Mouse (Mus musculus) gastrocnemius, postnatal 4 days (tissue): Measurements from ENCODE around the gene Eml4. TPM values are rescaled to one million over a fixed set of nuclear protein-coding genes. Genes with fewer than 3 reads are reported as not detected.
A peak's percentile ranks its signal among the peaks of the same experiment; 100 is the strongest.

Experiments
- DNase-seq, 2 experiments: peaks; one replicate each; pipeline ENCODE4 v3.0.0; 2021 to 2022; ENCODE audit warnings: low spot score in 2 of 2, mixed read lengths in 2 of 2
- total RNA-seq, 2 experiments: library from RNA; stranded (reverse); gene quantifications; 2 replicates each; pipeline ENCODE4 v1.2.3; 2021

The Eml4 gene
- total RNA-seq, 2 experiments from 2014 or later, result 11.6 to 13.6 TPM

- DNase-seq, result no peak
Measured at GRCm38 (mm10) chr17:83483784-83484183, 133.1 kb downstream of the Eml4 start.

DNA sequence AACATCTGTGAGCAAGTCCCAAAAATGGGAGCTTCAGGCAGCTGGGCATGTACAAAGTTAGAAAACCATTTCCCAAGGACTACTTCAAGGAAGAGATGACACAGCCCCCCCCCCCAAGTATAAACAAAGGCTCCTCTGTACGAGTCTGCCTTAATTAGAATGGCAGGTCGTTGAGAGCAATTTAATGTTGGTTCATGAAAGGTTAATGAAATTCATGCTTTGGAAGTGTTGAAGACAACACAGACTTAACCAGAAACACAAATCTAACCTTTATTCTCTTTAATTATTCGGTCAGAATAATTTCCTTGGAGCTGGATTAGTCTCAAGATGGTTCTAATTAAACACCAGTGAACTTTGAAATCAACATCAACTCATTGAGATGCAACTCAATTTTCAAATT is 137.0 kb downstream of the Eml4 start:
- no peak for DNase-seq

DNA sequence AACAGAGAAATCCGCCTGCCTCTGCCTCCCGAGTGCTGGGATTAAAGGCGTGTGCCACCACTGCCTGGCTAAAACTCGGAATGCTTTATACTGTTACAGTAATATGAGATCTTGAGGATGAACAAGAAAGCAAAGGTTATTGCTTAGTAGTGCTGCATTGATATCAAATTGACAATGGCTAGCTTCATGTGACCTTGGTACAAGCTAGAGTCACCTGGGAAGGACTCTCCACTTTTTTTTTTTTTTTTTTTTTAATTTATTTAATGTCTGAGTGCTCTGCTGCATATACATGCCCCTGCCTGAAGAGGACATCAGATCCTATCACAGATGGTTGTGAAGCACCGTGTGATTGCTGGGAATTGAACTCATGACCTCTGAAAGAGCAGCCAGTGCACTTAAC is 148.2 kb downstream of the Eml4 start:
- DNase-seq, result no peak

- no peak for DNase-seq
Measured at GRCm38 (mm10) chr17:83499692-83500091, 149.0 kb downstream of the Eml4 start.

GRCm38 (mm10) chr17:83503693-83504092 is 153.0 kb downstream of the Eml4 start:
- no peak for DNase-seq

DNA sequence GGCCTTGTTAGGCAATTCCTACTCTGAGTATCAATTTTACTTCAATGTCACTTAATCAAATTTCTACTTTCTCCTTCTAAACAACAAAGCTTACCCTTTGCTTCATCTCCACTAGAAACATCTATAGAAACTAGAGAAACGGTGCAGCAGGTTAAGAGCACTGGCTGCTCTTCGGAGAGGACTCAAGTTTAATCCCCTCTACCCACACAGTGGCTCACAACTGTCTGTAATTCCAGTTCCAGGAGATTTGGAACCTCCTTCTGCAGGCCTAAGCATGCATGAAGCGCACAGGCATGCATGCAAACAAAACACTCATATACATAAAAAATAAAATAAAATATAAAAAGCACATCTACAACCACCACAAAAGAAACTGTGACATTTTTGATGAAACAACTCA is 161.4 kb downstream of the Eml4 start:
- DNase-seq, result no peak

- no peak for DNase-seq
Measured at GRCm38 (mm10) chr17:83513655-83514212, 163.0 kb downstream of the Eml4 start.

DNA sequence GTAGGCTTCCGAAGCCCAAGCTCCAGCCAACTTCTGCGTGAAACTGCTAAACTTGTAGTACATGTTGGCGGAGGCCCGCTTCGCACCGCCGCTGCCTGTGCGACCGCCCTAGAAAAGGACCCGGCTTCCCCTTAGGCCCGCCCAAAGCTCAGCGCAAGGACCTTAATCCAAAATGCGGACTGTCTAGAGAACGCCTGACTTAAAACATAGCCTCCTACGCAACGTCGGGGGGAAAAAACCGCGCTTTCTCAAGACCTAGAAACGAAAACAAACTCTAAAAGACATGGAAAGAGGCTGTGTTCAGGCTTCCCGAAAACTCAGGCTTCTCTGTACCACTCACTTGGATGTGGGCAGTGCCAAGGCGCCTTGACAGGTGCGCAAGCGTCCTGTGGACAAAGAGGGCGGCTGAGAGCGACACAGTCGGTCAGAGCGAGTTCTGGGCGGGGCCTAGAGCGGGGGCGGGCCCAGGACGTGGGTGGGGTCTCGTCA is 163.5 kb downstream of the Eml4 start:
- DNase-seq, result peak; percentile 72 to 88

DNA sequence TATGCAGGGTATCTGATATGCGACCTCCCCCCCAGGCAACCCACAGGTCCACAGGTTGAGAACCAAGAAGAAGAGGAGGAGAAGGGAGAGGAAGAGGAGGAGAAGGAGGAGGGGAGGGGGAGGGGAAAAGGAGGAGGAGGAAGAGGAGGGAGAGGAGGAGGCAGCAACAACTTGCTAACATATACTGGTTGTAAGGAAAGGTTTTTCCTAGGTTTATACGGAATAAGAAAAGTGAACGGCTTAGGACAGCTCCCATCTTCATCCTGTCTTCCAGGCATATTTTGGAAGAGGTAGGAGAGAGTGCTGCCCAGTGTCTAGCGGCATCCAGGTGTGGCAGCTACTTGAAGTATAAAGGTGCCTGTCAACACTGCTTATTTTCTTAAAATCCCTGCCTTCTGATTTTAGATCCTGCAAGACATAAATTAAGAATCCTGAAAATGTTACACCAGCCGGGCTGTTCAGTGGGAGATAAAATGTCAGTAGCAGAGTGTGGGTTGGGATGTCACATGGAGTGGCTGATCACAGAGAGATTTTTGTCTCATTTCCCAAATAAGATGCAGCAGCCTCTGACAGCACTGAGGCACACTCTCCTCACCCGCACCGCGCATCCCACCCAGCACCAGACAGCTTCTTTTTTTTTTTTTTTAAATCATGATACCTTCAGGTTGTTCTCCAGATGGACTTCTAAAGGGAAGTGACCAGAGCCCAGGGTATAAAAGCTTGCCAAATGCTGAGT is 166.7 kb downstream of the Eml4 start, which contains the start of gene Cox7a2l:
Gene Cox7a2l (minus strand): TSS at position 51 of the 736 bp plus-strand sequence.
- DNase-seq, result no peak

DNA sequence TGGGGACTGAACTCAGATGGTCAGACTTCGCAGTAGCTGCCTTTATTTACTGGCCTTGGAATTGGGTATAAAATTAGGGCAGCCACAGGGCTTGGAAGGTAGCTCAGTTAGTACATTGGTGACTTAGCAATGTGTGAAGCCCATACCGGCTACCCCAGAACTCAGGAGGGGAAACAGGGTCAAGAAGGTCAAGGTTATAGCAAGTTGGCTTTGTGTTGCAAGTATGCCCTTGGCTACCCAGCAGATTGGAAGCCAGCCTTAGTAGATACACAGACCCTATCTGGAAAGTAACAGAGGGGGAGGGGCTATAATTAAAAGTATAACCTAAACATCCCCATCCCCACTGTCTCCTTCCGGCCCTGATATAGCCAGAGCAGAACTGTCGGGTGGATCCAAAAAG is 171.2 kb downstream of the Eml4 start:
- DNase-seq, result no peak

GRCm38 (mm10) chr17:83522590-83523379 is 172.1 kb downstream of the Eml4 start:
- no peak for DNase-seq

- DNase-seq, result no peak
Measured at GRCm38 (mm10) chr17:83524753-83525152, 174.0 kb downstream of the Eml4 start.

- no peak for DNase-seq
Measured at GRCm38 (mm10) chr17:83525596-83525995, 174.9 kb downstream of the Eml4 start.

DNA sequence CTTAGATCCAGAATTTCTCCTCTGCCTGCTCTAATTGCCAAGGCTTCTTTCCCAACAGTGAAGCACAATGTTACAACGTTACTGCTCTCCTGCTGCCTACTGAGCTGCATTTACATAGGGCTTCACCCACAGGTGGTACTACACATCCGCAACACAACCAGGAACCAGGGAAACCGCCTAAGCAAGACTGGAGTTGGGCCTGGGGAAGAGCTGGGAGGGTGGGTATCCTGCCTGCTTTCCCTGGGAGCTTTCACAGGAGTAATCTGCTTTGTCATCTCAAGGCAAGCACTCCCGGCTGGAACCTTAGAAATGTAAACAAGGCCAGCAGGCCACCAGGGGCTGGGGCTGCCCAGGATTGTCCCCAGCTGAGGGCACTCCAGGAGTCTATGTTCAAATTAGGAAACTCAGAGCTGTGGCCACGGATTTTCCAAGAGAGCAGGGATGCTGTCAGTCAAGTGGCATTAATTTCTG is 175.4 kb downstream of the Eml4 start:
- no peak for DNase-seq

- DNase-seq, result no peak
Measured at GRCm38 (mm10) chr17:83526624-83527532, 176.1 kb downstream of the Eml4 start.

DNA sequence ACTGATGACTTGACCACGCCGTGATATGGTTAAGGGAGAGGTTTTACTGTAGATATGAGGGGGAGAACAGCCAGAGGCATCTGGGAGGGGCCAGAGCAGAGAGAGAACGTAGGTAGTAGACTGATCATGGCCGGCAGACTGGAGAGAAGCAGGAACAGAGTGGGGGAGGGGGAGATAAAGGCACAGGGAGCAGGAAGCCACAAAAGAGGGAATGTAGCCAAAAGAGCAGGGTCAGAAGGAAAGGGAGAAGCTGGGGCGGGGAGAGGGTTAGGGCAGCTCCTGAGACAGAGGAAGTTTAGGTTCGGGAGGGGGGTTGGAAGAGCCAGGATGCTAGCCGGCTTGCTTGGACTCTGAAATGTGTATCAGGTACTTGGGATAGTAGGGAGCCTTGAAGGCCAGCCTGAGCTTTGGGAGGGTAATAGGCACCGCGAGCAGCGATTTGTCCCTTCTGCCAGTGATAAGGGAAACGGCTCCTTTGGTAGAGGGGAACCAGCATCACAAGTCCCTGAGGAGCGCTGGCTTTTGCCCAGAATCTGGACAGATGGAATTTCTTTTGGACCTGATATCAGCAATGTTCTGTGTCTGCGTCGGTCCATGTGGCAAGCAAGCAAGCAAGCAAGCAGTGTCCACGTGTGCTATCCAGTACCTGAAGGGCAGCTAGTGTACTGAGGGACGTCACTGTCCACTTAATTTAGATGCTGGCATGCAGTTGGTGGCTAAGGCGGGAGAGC is 177.1 kb downstream of the Eml4 start:
- DNase-seq, result no peak
